In the genomic region with DNA sequence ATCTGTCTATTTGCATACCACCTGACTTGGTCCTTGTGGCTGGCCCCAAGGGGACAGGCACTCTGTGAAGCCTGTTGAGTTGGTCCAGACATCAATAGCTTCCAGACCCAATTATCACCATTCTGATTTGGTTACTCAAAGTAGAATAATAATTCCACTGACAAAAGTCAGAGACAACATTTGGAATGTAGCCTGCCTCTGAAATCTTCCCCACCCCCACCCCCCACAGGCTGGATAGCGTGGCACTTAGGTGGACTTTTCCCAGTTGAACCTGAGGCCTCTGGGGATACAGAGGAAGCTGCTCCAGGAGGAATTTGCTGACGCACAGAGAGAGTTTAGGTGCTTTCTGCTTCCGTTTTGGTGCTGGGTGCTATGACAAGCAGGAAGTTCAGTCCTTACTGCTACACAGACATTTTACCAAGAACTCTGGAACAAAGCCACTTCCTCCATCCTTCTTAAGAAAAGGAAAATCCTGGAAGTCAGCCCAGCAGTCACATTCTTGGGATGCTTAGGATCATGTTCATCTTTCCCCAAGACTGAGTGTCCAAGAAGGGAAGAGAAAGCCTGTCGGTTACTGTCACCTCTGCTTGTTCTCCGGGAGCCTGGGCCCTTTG, we compare ENCODE assay signal across 8 mouse cellular contexts. TPM values are rescaled to one million over a fixed set of nuclear protein-coding genes. Genes with fewer than 3 reads are reported as not detected.
DNase-seq lines count a peak whose midpoint lies in the region; ATAC-seq lines count a peak whose summit lies in the region.

No protein-coding gene starts in this region.

- no peak for ATAC-seq in midbrain, embryonic 14.5 days (ENCODE audit: low FRiP score, low TSS enrichment)
- peak; percentile 15; the same call in 1 of the 2 replicates for ATAC-seq in heart, embryonic 13.5 days (ENCODE audit: extremely low read depth, insufficient number of reproducible peaks, low FRiP score, low TSS enrichment)
- no peak for ATAC-seq in cerebellum, adult (ENCODE audit: insufficient number of reproducible peaks, low FRiP score, low TSS enrichment)

- no peaks in the 10 kb centered on the region for H3K9me3 ChIP-seq in midbrain, embryonic 14.5 days (ENCODE audit: control insufficient read depth, low read length)
- H3K9me3 ChIP-seq in midbrain, embryonic 10.5 days (replicated peaks) = no peaks in the 10 kb centered on the region
- no peaks in the 10 kb centered on the region for H3K9me3 ChIP-seq in heart, embryonic 13.5 days
- no peaks in the 10 kb centered on the region for H3K9me3 ChIP-seq in limb, embryonic 10.5 days (replicated peaks)

- H3K9ac ChIP-seq in midbrain, embryonic 14.5 days (replicated peaks; ENCODE audit: low read length) = no peak overlapping the region
- H3K9ac ChIP-seq in heart, embryonic 13.5 days = no peak overlapping the region

- DNase-seq in midbrain, embryonic 14.5 days = no peak
- DNase-seq in midbrain, embryonic 10.5 days (ENCODE audit: low spot score) = no peak
- no peak for DNase-seq in limb, embryonic 10.5 days (ENCODE audit: low spot score)
- no peak for DNase-seq in retina, embryonic 14.5 days (ENCODE audit: low spot score)
- DNase-seq in gastrocnemius, postnatal 14 days = no peak
- DNase-seq in thymus, postnatal 36 days = no peak

- H3K4me2 ChIP-seq in midbrain, embryonic 14.5 days (ENCODE audit: low read length) = no peak overlapping the region
- H3K4me2 ChIP-seq in heart, embryonic 13.5 days = no peak overlapping the region; the same call in 1 of the 2 replicates

- peak overlapping the region; percentile 21 for H3K27ac ChIP-seq in midbrain, embryonic 14.5 days (replicated peaks; ENCODE audit: low read depth, low read length)
- no peak overlapping the region; the same call in 1 of the 2 replicates for H3K27ac ChIP-seq in midbrain, embryonic 10.5 days (replicated peaks)
- peak overlapping the region; percentile 77 for H3K27ac ChIP-seq in heart, embryonic 13.5 days (replicated peaks)
- H3K27ac ChIP-seq in limb, embryonic 10.5 days = 0 out of 2 replicates have a peak overlapping the region, but pooled peaks have one; percentile 50

- H3K27me3 ChIP-seq in midbrain, embryonic 14.5 days (ENCODE audit: control insufficient read depth, insufficient read depth, low read length) = no peaks in the 10 kb centered on the region
- peaks cover 72% of the 10 kb centered on the region for H3K27me3 ChIP-seq in midbrain, embryonic 10.5 days (ENCODE audit: low read depth, poor library complexity, severe bottlenecking)
- H3K27me3 ChIP-seq in heart, embryonic 13.5 days (replicated peaks) = no peaks in the 10 kb centered on the region
- H3K27me3 ChIP-seq in limb, embryonic 10.5 days (ENCODE audit: low read depth, poor library complexity, severe bottlenecking) = no peaks in the 10 kb centered on the region

- H3K4me3 ChIP-seq in midbrain, embryonic 14.5 days (replicated peaks; ENCODE audit: low read depth, low read length) = no peak overlapping the region
- no peak overlapping the region for H3K4me3 ChIP-seq in midbrain, embryonic 10.5 days
- no peak overlapping the region for H3K4me3 ChIP-seq in heart, embryonic 13.5 days
- H3K4me3 ChIP-seq in limb, embryonic 10.5 days = no peak overlapping the region

- no peaks in the 10 kb centered on the region for H3K36me3 ChIP-seq in midbrain, embryonic 14.5 days (ENCODE audit: control insufficient read depth, insufficient read depth, low read length)
- no peaks in the 10 kb centered on the region for H3K36me3 ChIP-seq in midbrain, embryonic 10.5 days
- no peaks in the 10 kb centered on the region for H3K36me3 ChIP-seq in heart, embryonic 13.5 days
- no peaks in the 10 kb centered on the region for H3K36me3 ChIP-seq in limb, embryonic 10.5 days

- H3K4me1 ChIP-seq in midbrain, embryonic 14.5 days (ENCODE audit: control insufficient read depth, insufficient read depth, low read length) = peaks cover 16% of the 10 kb centered on the region
- peaks cover 55% of the 10 kb centered on the region for H3K4me1 ChIP-seq in midbrain, embryonic 10.5 days
- peaks cover 52% of the 10 kb centered on the region for H3K4me1 ChIP-seq in heart, embryonic 13.5 days
- H3K4me1 ChIP-seq in limb, embryonic 10.5 days = peaks cover 26% of the 10 kb centered on the region

- intact Hi-C loops in gastrocnemius, postnatal 14 days (cut with DNase I; ENCODE audit: low total_unique reads) = no loop called here

- 69% methylated on average over 5 of the region's 5 CpGs for WGBS in midbrain, embryonic 14.5 days
- WGBS in midbrain, embryonic 10.5 days = 62% methylated on average over 5 of the region's 5 CpGs
- 13% methylated on average over 5 of the region's 5 CpGs for whole genome bisulfite sequencing in heart, embryonic 13.5 days
- 56% methylated on average over 5 of the region's 5 CpGs for WGBS in limb, embryonic 10.5 days

RNA-seq across cellular contexts. Expression of gene Bcl10, which starts 36.6 kb away (rescaled TPM):
- 34.3 and 42.3 TPM in 2 replicates for polyA plus RNA-seq in midbrain, embryonic 14.5 days (2014; fragmentation: Nextera tagmentation; extraction: Ambion mirVana)
- polyA plus RNA-seq in midbrain, embryonic 10.5 days (2016; fragmentation: Nextera tagmentation; extraction: Ambion mirVana) = 43.9 and 44.3 TPM in 2 replicates
- 35.1 and 36.0 TPM in 2 replicates for polyA plus RNA-seq in heart, embryonic 13.5 days (2015; fragmentation: Nextera tagmentation; extraction: Ambion mirVana)
- 44.0 and 45.5 TPM in 2 replicates for polyA plus RNA-seq in limb, embryonic 10.5 days (2016; fragmentation: Nextera tagmentation; extraction: Ambion mirVana)
- 10 to 100 TPM; 13.6 to 14.0 TPM for total RNA-seq in gastrocnemius, postnatal 14 days (2021)

RNA-seq across cellular contexts. Expression of gene 2410004B18Rik, which starts 51.9 kb away (rescaled TPM):
- 76.6 and 85.3 TPM in 2 replicates for polyA plus RNA-seq in midbrain, embryonic 14.5 days (2014; fragmentation: Nextera tagmentation; extraction: Ambion mirVana)
- 50.6 and 51.1 TPM in 2 replicates for polyA plus RNA-seq in midbrain, embryonic 10.5 days (2016; fragmentation: Nextera tagmentation; extraction: Ambion mirVana)
- polyA plus RNA-seq in heart, embryonic 13.5 days (2015; fragmentation: Nextera tagmentation; extraction: Ambion mirVana) = 35.4 and 44.6 TPM in 2 replicates
- 50.1 and 52.4 TPM in 2 replicates for polyA plus RNA-seq in limb, embryonic 10.5 days (2016; fragmentation: Nextera tagmentation; extraction: Ambion mirVana)
- 10 to 100 TPM; 12.1 to 15.0 TPM for total RNA-seq in gastrocnemius, postnatal 14 days (2021)
